Mouse (Mus musculus) embryonic facial prominence, embryonic 10.5 days (tissue): Measurements from ENCODE around the gene Cadps2. TPM values are rescaled to one million over a fixed set of nuclear protein-coding genes. Genes with fewer than 3 reads are reported as not detected.
A peak's percentile ranks its signal among the peaks of the same experiment; 100 is the strongest.

Source experiments
- DNase-seq: peaks from one replicate; pipeline ENCODE4 v3.0.0-alpha.2; 2017; ENCODE audit warnings: low spot score
- H3K27ac ChIP-seq: fragments of 300-500 bp; sonication (generic); replicated peaks from 2 replicates; pipeline ENCODE4 v1.5.1; 2016; ENCODE audit warnings: mild to moderate bottlenecking
- H3K27me3 ChIP-seq: fragments of 300-500 bp; sonication (generic); replicated peaks from 2 replicates; pipeline ENCODE4 v1.6.1; 2016; ENCODE audit warnings: low read depth, mild to moderate bottlenecking; ENCODE audit not compliant: poor library complexity, severe bottlenecking
- H3K36me3 ChIP-seq: fragments of 300-500 bp; sonication (generic); replicated peaks from 2 replicates; pipeline ENCODE4 v1.6.1; 2016; ENCODE audit warnings: mild to moderate bottlenecking, moderate library complexity
- H3K4me1 ChIP-seq: fragments of 300-500 bp; sonication (generic); 2 replicates; pipeline ENCODE4 v1.6.1; 2016
- H3K4me3 ChIP-seq: fragments of 300-500 bp; sonication (generic); 2 replicates; pipeline ENCODE4 v1.5.1; 2016; ENCODE audit warnings: mild to moderate bottlenecking, moderate library complexity
- H3K9me3 ChIP-seq: fragments of 300-500 bp; sonication (generic); 2 replicates; pipeline ENCODE4 v1.6.1; 2016; ENCODE audit warnings: mild to moderate bottlenecking
- WGBS: fragments of 180-500 bp; shearing (Covaris S2); methylation state at CpG from one replicate; pipeline ENCODE4 v1.1.7; 2016; 5-methylcytosine and 5-hydroxymethylcytosine counted together
- polyA plus RNA-seq: library from polyadenylated mRNA; unstranded; fragments of >200 nt; fragmentation: Nextera tagmentation; extraction: Ambion mirVana; gene quantifications from 2 replicates; pipeline ENCODE4 v1.2.1, GENCODE M21; 2016

Gene Cadps2
- polyA plus RNA-seq: 1.2 and 1.9 TPM in 2 replicates

- H3K36me3 ChIP-seq: no peaks in the 10 kb centered on the region
- peak within 1 kb of the TSS; percentile 71 for H3K4me3 ChIP-seq
- H3K9me3 ChIP-seq: no peaks in the 10 kb centered on the region
- peak; percentile 66 for DNase-seq
- WGBS: under 1% methylated on average over 100 of the region's 114 CpGs
- peaks cover 11% of the 10 kb centered on the region for H3K4me1 ChIP-seq
- peak within 1 kb of the TSS; percentile 81 for H3K27ac ChIP-seq
- H3K27me3 ChIP-seq: peaks cover 52% of the 10 kb centered on the region
Measured at GRCm38 (mm10) chr6:23839009-23839811, at the start of gene Cadps2. Cadps2 (minus strand) TSS chr6:23839421.

GRCm38 (mm10) chr6:23886418-23886817 lies 47.2 kb upstream of the Cadps2 start:
- H3K9me3 ChIP-seq: no peaks in the 10 kb centered on the region
- peak; percentile 39 for DNase-seq
- no peak overlapping the region for H3K27ac ChIP-seq
- WGBS: 13% methylated on average over 6 of the region's 6 CpGs
- H3K36me3 ChIP-seq: no peaks in the 10 kb centered on the region
- H3K27me3 ChIP-seq: no peaks in the 10 kb centered on the region
- H3K4me3 ChIP-seq: no peak overlapping the region
- no peaks in the 10 kb centered on the region for H3K4me1 ChIP-seq

GRCm38 (mm10) chr6:23876765-23877408 lies 37.7 kb upstream of the Cadps2 start:
- DNase-seq: no peak

DNA sequence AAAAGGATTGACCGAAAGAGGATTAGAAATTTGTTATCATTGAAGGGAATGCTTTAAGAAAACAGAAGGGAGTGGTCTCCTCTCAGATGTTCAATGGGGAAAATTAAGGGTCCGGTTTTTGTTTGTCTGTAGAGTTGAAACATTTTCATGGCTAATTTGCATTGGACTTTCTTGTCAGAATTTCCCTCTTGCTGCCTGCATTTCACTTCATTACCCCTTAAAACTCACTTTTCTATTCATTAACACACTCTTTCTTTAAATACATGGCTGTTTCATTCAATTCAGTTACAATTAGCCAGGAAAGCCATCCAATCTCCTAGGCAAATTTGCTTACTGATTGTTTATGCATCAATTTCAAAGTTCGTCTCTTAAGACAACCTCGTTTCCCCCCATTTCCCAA lies 37.1 kb upstream of the Cadps2 start:
- no peak overlapping the region for H3K27ac ChIP-seq
- H3K4me1 ChIP-seq: peaks cover 3% of the 10 kb centered on the region; the same call in 1 of the 2 replicates
- no peak for DNase-seq
- WGBS: 60% methylated on average over 4 of the region's 4 CpGs
- no peaks in the 10 kb centered on the region; the same call in 1 of the 2 replicates for H3K27me3 ChIP-seq
- no peaks in the 10 kb centered on the region for H3K9me3 ChIP-seq
- H3K36me3 ChIP-seq: no peaks in the 10 kb centered on the region
- H3K4me3 ChIP-seq: no peak overlapping the region

More at GRCm38 (mm10) chr6:23876765-23877408, 37.7 kb upstream of the Cadps2 start:
- Histone ChIP-seq H3K4me3 (no peak overlapping the region), H3K9me3 (no peaks in the 10 kb centered on the region), H3K27ac (no peak overlapping the region), H3K4me1 (peaks cover 3% of the 10 kb centered on the region; the same call in 1 of the 2 replicates), H3K36me3 (no peaks in the 10 kb centered on the region), H3K27me3 (no peaks in the 10 kb centered on the region; the same call in 1 of the 2 replicates)
- 52% methylated on average over 4 of the region's 4 CpGs for WGBS

GRCm38 (mm10) chr6:23873812-23874211 lies 34.6 kb upstream of the Cadps2 start:
- peaks cover 3% of the 10 kb centered on the region; the same call in 1 of the 2 replicates for H3K4me1 ChIP-seq
- H3K27me3 ChIP-seq: no peaks in the 10 kb centered on the region; the same call in 1 of the 2 replicates
- DNase-seq: no peak
- no peaks in the 10 kb centered on the region for H3K36me3 ChIP-seq
- 85% methylated on average over 4 of the region's 4 CpGs for WGBS
- H3K9me3 ChIP-seq: no peaks in the 10 kb centered on the region
- H3K27ac ChIP-seq: no peak overlapping the region
- H3K4me3 ChIP-seq: no peak overlapping the region

DNA sequence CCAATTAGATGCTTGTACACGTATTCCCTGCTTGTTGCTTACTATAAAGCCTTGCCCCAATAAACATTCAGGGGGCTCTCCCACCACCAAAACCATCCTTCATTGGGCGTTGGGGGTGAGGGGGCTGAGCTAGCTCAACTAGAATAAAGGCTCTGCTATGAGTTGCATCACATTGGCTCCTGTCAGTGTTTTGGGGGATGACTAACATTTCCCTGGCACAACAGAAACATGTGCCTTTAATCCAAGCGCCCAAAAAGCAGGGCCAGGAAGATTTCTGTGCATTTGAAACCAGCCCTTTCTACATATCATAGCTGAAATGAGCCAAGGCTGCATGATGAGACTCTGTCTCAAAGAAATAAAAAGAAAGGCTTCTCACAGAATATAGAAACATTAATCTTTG lies 34.0 kb upstream of the Cadps2 start:
- Histone ChIP-seq H3K27ac (no peak overlapping the region), H3K27me3 (no peaks in the 10 kb centered on the region; the same call in 1 of the 2 replicates), H3K36me3 (no peaks in the 10 kb centered on the region), H3K9me3 (no peaks in the 10 kb centered on the region), H3K4me3 (no peak overlapping the region), H3K4me1 (peaks cover 3% of the 10 kb centered on the region; the same call in 1 of the 2 replicates)
- WGBS: 82% methylated on average over 3 of the region's 3 CpGs
- DNase-seq: no peak

- H3K4me1 ChIP-seq: no peaks in the 10 kb centered on the region
- H3K9me3 ChIP-seq: no peaks in the 10 kb centered on the region
- no peaks in the 10 kb centered on the region for H3K36me3 ChIP-seq
- H3K4me3 ChIP-seq: no peak overlapping the region
- no peak overlapping the region for H3K27ac ChIP-seq
- H3K27me3 ChIP-seq: no peaks in the 10 kb centered on the region; the same call in 1 of the 2 replicates
- DNase-seq: no peak
Measured at GRCm38 (mm10) chr6:23869971-23870370, 30.8 kb upstream of the Cadps2 start.

GRCm38 (mm10) chr6:23866298-23866697 lies 27.1 kb upstream of the Cadps2 start:
- DNase-seq: no peak
- Histone ChIP-seq H3K4me1 (no peaks in the 10 kb centered on the region), H3K27ac (no peak overlapping the region), H3K36me3 (no peaks in the 10 kb centered on the region), H3K27me3 (no peaks in the 10 kb centered on the region), H3K4me3 (no peak overlapping the region), H3K9me3 (no peaks in the 10 kb centered on the region)
- WGBS: 93% methylated on average over 7 of the region's 7 CpGs

DNA sequence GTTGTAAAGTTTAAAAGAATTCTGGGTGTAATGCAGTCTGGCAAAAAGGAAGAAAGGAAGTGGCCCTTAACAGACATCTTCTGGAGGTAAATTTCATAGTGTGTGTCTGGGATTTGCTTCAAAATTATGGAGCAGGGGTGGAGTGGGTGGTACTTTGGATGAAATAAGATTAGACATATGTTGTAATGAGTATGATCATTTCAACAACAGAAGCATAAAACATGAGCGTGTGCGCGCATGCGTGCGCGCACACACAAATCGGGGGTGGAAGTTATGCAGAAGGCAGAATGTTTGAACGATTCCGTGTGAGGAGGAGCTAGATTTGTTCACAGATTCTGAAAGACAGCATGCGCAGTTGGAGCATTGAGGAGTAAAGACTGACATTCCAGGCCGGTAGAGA lies 14.2 kb upstream of the Cadps2 start:
- no peak overlapping the region for H3K27ac ChIP-seq
- 96% methylated on average over 11 of the region's 11 CpGs for WGBS
- no peak for DNase-seq
- H3K4me1 ChIP-seq: no peaks in the 10 kb centered on the region
- H3K9me3 ChIP-seq: no peaks in the 10 kb centered on the region
- H3K36me3 ChIP-seq: no peaks in the 10 kb centered on the region
- H3K27me3 ChIP-seq: no peaks in the 10 kb centered on the region
- H3K4me3 ChIP-seq: no peak overlapping the region

- peak; percentile 42 for DNase-seq
- Histone ChIP-seq H3K27me3 (peaks cover 52% of the 10 kb centered on the region), H3K36me3 (no peaks in the 10 kb centered on the region), H3K27ac (no peak overlapping the region), H3K4me3 (peak overlapping the region; percentile 71), H3K9me3 (no peaks in the 10 kb centered on the region), H3K4me1 (peaks cover 11% of the 10 kb centered on the region)
- WGBS: 2% methylated on average over 15 of the region's 15 CpGs
Measured at GRCm38 (mm10) chr6:23840001-23840400, 780 bp upstream of the Cadps2 start.

DNA sequence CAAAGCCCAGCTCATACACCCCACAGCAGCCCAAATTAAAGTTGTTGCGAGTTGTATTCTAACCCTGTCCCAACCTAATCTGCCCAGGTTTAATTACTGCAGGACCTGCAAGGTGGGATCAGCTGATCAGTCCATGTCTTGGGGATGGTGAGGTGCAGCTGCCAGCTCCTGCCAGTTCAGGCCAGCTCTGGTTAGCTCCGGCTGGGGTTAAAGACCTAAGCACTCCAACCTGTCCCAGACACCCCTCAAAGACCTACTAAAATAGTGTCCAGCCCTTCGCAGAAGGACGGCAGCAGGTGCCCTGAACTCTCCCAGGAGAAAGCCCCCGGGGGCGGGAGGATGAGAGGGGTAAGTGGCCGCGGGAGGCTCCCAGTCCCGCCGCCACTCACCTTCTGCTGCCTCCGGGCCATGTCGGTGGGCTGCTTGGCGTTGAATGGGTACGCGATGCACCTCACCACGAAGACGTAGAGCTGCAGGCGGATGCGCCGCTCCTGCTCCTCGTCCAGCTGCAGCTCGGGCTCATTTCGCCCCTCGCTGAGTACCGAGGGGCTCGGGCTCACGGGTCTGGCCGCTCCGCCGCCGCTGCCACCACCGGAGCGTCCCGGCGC lies 716 bp downstream of the Cadps2 start:
- Histone ChIP-seq H3K9me3 (no peaks in the 10 kb centered on the region), H3K27ac (peak overlapping the region; percentile 81), H3K4me1 (peaks cover 11% of the 10 kb centered on the region), H3K4me3 (peak overlapping the region; percentile 71), H3K36me3 (no peaks in the 10 kb centered on the region), H3K27me3 (peaks cover 52% of the 10 kb centered on the region)
- WGBS: 1% methylated on average over 35 of the region's 35 CpGs
- peak; percentile 64 for DNase-seq

GRCm38 (mm10) chr6:23837631-23838030 lies 1.6 kb downstream of the Cadps2 start:
- 91% methylated on average over 7 of the region's 7 CpGs for WGBS
- peaks cover 52% of the 10 kb centered on the region for H3K27me3 ChIP-seq

More at GRCm38 (mm10) chr6:23837631-23838030, 1.6 kb downstream of the Cadps2 start:
- Histone ChIP-seq H3K9me3 (no peaks in the 10 kb centered on the region), H3K4me1 (peaks cover 11% of the 10 kb centered on the region), H3K4me3 (no peak overlapping the region), H3K27ac (no peak overlapping the region), H3K36me3 (no peaks in the 10 kb centered on the region)
- no peak for DNase-seq
